Mouse (Mus musculus) intestine, embryonic 14.5 days (tissue): ENCODE measurements around the gene Nedd9. TPM values are rescaled to one million over a fixed set of nuclear protein-coding genes. Genes with fewer than 3 reads are reported as not detected.
"Not testable (repeated sequence)": the region's sequence is repeated elsewhere in the genome, so short reads cannot be mapped to it uniquely, and the experiment has no call there.

ENCODE experiments used
- ATAC-seq: fragments of 200-750 bp; cut with Nextera tagmentation; replicated peaks from 2 replicates; pipeline ENCODE4 v1.8.0; 2017; ENCODE audit warnings: low read depth, moderate number of reproducible peaks, moderate TSS enrichment, moderate library complexity; ENCODE audit not compliant: low FRiP score, low TSS enrichment
- DNase-seq: peaks from one replicate; pipeline ENCODE4 v3.0.0-alpha.2; 2018; ENCODE audit warnings: low spot score
- H3K27ac ChIP-seq: fragments of 300-500 bp; sonication (generic); 2 replicates; pipeline ENCODE4 v1.5.1; 2014; ENCODE audit warnings: low read depth, mild to moderate bottlenecking, control low read depth
- H3K27me3 ChIP-seq: fragments of 300-500 bp; sonication (generic); replicated peaks from 2 replicates; pipeline ENCODE4 v1.6.1; 2014; ENCODE audit warnings: low read length, control low read depth; ENCODE audit not compliant: control insufficient read depth, insufficient read depth
- H3K36me3 ChIP-seq: fragments of 300-500 bp; sonication (generic); 2 replicates; pipeline ENCODE4 v1.6.1; 2014; ENCODE audit warnings: low read length, control low read depth; ENCODE audit not compliant: control insufficient read depth, insufficient read depth
- H3K4me1 ChIP-seq: fragments of 300-500 bp; sonication (generic); replicated peaks from 2 replicates; pipeline ENCODE4 v1.6.1; 2014; ENCODE audit warnings: low read length, control low read depth, mixed read lengths; ENCODE audit not compliant: control insufficient read depth, insufficient read depth
- H3K4me2 ChIP-seq: fragments of 300-500 bp; sonication (generic); 2 replicates; pipeline ENCODE4 v1.6.1; 2014; ENCODE audit warnings: low read length
- H3K4me3 ChIP-seq: fragments of 300-500 bp; sonication (generic); 2 replicates; pipeline ENCODE4 v1.5.1; 2014; ENCODE audit warnings: low read depth, low read length, control low read depth, mixed read lengths
- H3K9ac ChIP-seq: fragments of 300-500 bp; sonication (generic); 2 replicates; pipeline ENCODE4 v1.6.1; 2014; ENCODE audit warnings: mild to moderate bottlenecking, low read length
- H3K9me3 ChIP-seq: fragments of 300-500 bp; sonication (generic); 2 replicates; pipeline ENCODE4 v1.6.1; 2016; ENCODE audit warnings: low read length, control low read depth; ENCODE audit not compliant: control insufficient read depth
- WGBS: fragments of 180-500 bp; shearing (Covaris S2); extraction: QIAGEN DNeasy Blood & Tissue Kit; methylation state at CpG from one replicate; pipeline ENCODE4 v1.1.7; 2014; 5-methylcytosine and 5-hydroxymethylcytosine counted together
- polyA plus RNA-seq: library from polyadenylated mRNA; unstranded; fragments of >200 nt; fragmentation: Nextera tagmentation; extraction: Ambion mirVana; gene quantifications from 2 replicates; pipeline ENCODE4 v1.2.1, GENCODE M21; 2014

The Nedd9 gene
- polyA plus RNA-seq, 1 experiment from 2014 or later, result 56.5 TPM

DNA sequence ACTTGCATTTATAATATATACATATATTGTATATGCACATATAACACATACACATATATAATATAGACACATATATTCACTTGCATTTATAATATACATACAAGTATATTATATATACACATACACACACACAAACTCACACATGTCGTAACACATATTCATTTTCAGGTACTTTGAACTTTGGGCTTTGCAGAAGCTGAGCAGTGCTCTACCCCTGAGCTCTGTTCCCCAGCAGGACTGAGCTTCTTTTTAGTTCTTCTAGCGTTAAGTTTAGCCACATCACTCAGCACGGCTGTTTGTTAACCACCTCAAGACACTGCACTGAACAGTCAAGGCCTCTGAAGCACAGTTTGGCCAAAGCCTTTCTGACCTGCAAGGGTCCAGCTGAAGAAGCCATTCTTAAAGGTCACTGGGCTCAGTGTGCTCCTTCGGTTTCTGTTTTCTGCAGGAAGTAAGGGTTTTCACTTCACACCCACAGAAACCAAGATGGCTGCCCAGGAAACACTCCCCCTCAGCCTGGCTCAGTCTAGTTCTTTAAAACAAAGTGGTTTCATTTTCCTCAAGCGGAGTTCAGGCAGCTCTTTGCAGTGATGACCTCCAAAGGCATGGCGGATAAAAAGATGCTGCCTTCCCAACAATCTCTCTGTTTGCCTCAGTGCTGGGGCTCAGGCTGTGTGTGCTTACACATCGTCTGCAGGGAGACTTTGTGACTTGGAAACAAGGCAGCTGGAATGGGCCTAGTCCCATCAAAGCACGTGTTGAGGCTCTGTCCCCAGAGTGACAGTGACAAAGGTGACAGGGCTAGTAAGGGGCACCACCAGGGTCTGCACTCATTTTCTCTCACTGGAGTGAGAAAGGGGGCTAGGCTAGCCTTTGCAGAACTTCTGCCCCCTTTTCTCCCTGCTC is 114.4 kb downstream of the Nedd9 start:
- Histone ChIP-seq H3K4me1 (no peaks in the 10 kb centered on the region), H3K9ac (no peak overlapping the region), H3K9me3 (no peaks in the 10 kb centered on the region), H3K27me3 (no peaks in the 10 kb centered on the region), H3K27ac (no peak overlapping the region), H3K4me3 (no peak overlapping the region), H3K4me2 (no peak overlapping the region), H3K36me3 (no peaks in the 10 kb centered on the region)
- no peak for DNase-seq
- no peak for ATAC-seq
- 77% methylated on average over 8 of the region's 8 CpGs for WGBS

- no peak overlapping the region for H3K4me2 ChIP-seq
- no peak overlapping the region for H3K9ac ChIP-seq
- no peak overlapping the region for H3K4me3 ChIP-seq
- WGBS, result 49% methylated on average over 3 of the region's 3 CpGs
- H3K9me3 ChIP-seq, result no peaks in the 10 kb centered on the region
- no peak overlapping the region for H3K27ac ChIP-seq
- no peaks in the 10 kb centered on the region for H3K27me3 ChIP-seq
- H3K4me1 ChIP-seq, result no peaks in the 10 kb centered on the region
- H3K36me3 ChIP-seq, result no peaks in the 10 kb centered on the region
- ATAC-seq (no peak), DNase-seq (no peak)
Measured at GRCm38 (mm10) chr13:41371547-41371946, 115.6 kb downstream of the Nedd9 start.

- ATAC-seq (no peak), DNase-seq (no peak)
- H3K4me3 ChIP-seq, result no peak overlapping the region
- WGBS, result 76% methylated on average over 5 of the region's 5 CpGs
- H3K27ac ChIP-seq, result no peak overlapping the region
- H3K4me2 ChIP-seq, result no peak overlapping the region
- no peaks in the 10 kb centered on the region for H3K4me1 ChIP-seq
- no peaks in the 10 kb centered on the region for H3K36me3 ChIP-seq
- H3K9me3 ChIP-seq, result no peaks in the 10 kb centered on the region
- no peaks in the 10 kb centered on the region for H3K27me3 ChIP-seq
- H3K9ac ChIP-seq, result no peak overlapping the region
Measured at GRCm38 (mm10) chr13:41368612-41369011, 118.5 kb downstream of the Nedd9 start.

- DNase-seq (no peak), ATAC-seq (no peak)
- 88% methylated on average over 4 of the region's 4 CpGs for WGBS
Measured at GRCm38 (mm10) chr13:41367176-41367611, 120.0 kb downstream of the Nedd9 start.

GRCm38 (mm10) chr13:41366609-41367008 is 120.6 kb downstream of the Nedd9 start:
- H3K4me1 ChIP-seq, H3K4me2 ChIP-seq, H3K9ac ChIP-seq, H3K9me3 ChIP-seq, H3K36me3 ChIP-seq, DNase-seq, ATAC-seq, H3K27ac ChIP-seq, H3K27me3 ChIP-seq, H3K4me3 ChIP-seq: not testable (repeated sequence)
- 42% methylated on average over 1 of the region's 1 CpGs for WGBS

More at GRCm38 (mm10) chr13:41367176-41367611, 120.0 kb downstream of the Nedd9 start:
- Histone ChIP-seq H3K4me1 (no peaks in the 10 kb centered on the region), H3K27me3 (no peaks in the 10 kb centered on the region), H3K9me3 (no peaks in the 10 kb centered on the region), H3K9ac (no peak overlapping the region), H3K36me3 (no peaks in the 10 kb centered on the region), H3K27ac (no peak overlapping the region), H3K4me3 (no peak overlapping the region), H3K4me2 (no peak overlapping the region)

DNA sequence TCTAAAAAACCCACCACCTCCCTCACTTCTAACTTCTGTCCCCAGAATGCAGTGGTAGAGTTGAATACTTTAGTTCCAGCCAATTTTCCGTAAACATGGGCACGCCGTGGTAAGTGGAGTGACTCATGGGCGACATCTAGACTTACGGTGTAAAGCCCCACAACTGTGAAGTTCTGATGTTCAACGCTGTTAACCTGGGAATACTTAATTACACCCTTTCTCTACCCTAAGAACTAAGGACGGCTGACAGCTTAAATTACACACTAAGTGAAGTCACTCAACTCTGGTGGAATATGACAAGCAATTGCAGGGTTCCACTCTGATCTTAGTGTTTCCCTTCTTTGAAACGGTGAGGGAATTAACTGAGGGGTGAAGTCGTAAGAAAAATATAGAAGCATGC is 122.9 kb downstream of the Nedd9 start:
- 83% methylated on average over 9 of the region's 9 CpGs for WGBS
- Histone ChIP-seq H3K9me3 (no peaks in the 10 kb centered on the region), H3K4me3 (no peak overlapping the region), H3K27ac (no peak overlapping the region), H3K36me3 (no peaks in the 10 kb centered on the region), H3K4me2 (no peak overlapping the region), H3K27me3 (no peaks in the 10 kb centered on the region), H3K4me1 (peaks cover 4% of the 10 kb centered on the region; the same call in 1 of the 2 replicates), H3K9ac (no peak overlapping the region)
- ATAC-seq, result no peak
- no peak for DNase-seq

DNA sequence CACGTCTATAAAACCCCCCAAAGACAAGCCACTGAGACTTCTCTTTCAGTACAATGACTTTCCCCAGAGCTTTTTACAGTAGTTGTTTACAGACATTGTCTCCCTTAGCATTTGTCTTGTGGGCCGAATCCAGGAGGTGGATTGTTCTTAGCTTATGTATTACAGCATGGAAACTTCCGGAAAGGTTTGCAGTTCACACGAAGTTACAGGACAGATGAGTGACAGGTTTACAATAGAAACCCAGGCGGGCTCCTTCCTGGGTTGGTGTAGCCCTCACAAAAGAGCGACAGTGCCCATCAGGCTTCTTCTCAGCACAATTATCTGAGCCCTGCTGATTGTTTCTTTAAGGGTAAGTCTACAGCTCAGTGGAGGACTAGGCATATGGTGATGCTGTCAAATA is 124.3 kb downstream of the Nedd9 start:
- WGBS, result 64% methylated on average over 6 of the region's 6 CpGs

DNA sequence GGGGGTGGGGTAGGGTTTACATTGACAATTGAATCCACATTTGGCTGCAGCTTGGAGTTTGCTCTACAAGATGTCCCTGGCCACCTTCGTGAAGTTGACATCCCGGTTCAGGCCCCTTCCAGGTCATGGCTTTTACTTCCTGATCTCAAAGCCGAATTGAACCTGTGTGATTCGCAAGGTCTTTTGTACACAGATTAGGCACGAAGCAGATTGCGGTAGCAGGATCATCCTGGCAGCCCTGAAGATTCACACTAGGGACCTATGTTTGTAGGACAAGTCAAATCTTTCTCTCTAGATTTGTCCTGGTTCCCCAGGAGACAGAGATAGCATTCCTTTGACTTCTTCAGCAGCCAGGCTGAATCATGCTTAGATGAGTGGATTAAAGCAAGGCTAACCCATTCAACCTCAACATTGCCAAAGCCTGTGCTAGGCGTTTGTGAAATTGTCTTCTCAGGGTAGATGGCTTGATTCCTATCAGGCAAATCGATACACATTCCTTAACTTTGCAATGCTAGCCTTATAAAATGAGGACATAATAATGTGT is 126.8 kb downstream of the Nedd9 start:
- DNase-seq, result no peak

More for the DNA sequence above, 124.3 kb downstream of the Nedd9 start:
- no peaks in the 10 kb centered on the region for H3K9me3 ChIP-seq
- H3K4me3 ChIP-seq, result no peak overlapping the region
- peaks cover 4% of the 10 kb centered on the region; the same call in 1 of the 2 replicates for H3K4me1 ChIP-seq
- no peak overlapping the region for H3K27ac ChIP-seq
- DNase-seq (no peak), ATAC-seq (no peak)
- H3K27me3 ChIP-seq, result no peaks in the 10 kb centered on the region
- no peaks in the 10 kb centered on the region for H3K36me3 ChIP-seq
- H3K9ac ChIP-seq, result no peak overlapping the region
- H3K4me2 ChIP-seq, result no peak overlapping the region

More for the DNA sequence above, 126.8 kb downstream of the Nedd9 start:
- Histone ChIP-seq H3K9ac (no peak overlapping the region), H3K4me3 (no peak overlapping the region), H3K4me1 (peaks cover 18% of the 10 kb centered on the region; the same call in 1 of the 2 replicates), H3K27me3 (no peaks in the 10 kb centered on the region), H3K4me2 (peak overlapping the region; percentile 64; the same call in 1 of the 2 replicates), H3K27ac (no peak overlapping the region), H3K36me3 (no peaks in the 10 kb centered on the region), H3K9me3 (no peaks in the 10 kb centered on the region)
- 42% methylated on average over 8 of the region's 8 CpGs for WGBS
- no peak for ATAC-seq
